Mouse (Mus musculus): ENCODE results near the gene Kcnk4. TPM values are rescaled to one million over a fixed set of nuclear protein-coding genes. Genes with fewer than 3 reads are reported as not detected.

The Kcnk4 gene
- polyA plus RNA-seq, 1 experiment from 2014 or later = 0.30 TPM

DNA sequence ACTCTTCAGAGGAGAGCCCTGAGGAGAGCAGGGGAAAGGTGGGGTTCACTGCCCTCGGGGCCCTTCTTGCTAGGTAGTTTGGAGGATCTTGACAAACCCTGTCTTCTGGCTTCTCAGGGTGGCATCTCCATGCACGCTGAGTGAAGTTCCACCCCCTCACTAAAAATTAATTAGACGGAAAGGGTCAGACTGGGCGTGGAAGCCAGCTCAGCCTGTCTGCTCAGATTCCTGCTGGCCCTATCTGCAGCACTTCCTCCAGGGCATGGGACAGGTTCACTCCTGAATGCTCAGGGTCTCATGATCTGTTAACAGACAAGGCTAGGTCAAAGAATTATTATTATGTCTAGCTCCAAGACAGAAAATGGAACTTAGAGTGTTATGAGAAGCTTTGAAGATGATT is 41.8 kb downstream of the Kcnk4 start:
- Histone ChIP-seq H3K4me3 (ENCODE audit: low read depth, low read length) (no peak overlapping the region), H3K27me3 (replicated peaks; ENCODE audit: insufficient read depth, low read length) (no peaks in the 10 kb centered on the region), H3K36me3 (ENCODE audit: insufficient read depth, low read length) (no peaks in the 10 kb centered on the region), H3K9ac (replicated peaks; ENCODE audit: low read depth) (no peak overlapping the region), H3K27ac (ENCODE audit: low read length) (no peak overlapping the region), H3K4me1 (ENCODE audit: insufficient read depth, low read depth, low read length) (no peaks in the 10 kb centered on the region), H3K4me2 (replicated peaks; ENCODE audit: low read depth, low read length) (no peak overlapping the region), H3K9me3 (ENCODE audit: low read length) (no peaks in the 10 kb centered on the region)
- WGBS = 47% methylated on average over 4 of the region's 4 CpGs
- ATAC-seq = no peak
- no peak for DNase-seq (ENCODE audit: low spot score)
- TF ChIP-seq EP300 (IDR thresholded peaks at IDR 0.05) = no peak
- no peak for TF ChIP-seq CTCF (IDR thresholded peaks at IDR 0.05)

DNA sequence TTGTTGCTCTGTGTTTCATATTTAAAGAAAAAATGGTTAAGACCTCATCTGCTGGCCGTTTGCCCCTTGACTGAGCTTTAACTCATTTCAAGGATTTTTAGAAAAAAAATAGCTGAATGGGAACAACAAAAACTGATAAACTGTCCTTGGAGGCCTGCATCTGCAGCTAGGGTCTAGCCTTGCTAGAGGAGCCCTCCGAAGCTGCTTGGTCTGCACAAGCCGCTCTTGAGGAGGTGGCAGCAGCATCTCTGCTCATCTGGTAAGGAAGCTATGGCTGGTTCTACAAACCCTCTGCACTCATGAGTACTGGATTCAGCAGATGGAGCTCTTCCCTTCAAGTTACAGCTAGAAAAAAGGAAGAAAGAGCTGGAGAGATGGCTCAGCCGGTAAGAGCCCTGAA is 56.4 kb downstream of the Kcnk4 start:
- no peaks in the 10 kb centered on the region for H3K4me1 ChIP-seq (ENCODE audit: insufficient read depth, low read depth, low read length)
- DNase-seq (ENCODE audit: low spot score) = no peak
- no peak overlapping the region for H3K27ac ChIP-seq (ENCODE audit: low read length)
- H3K4me2 ChIP-seq (replicated peaks; ENCODE audit: low read depth, low read length) = no peak overlapping the region
- H3K9me3 ChIP-seq (ENCODE audit: low read length) = no peaks in the 10 kb centered on the region
- WGBS = 80% methylated on average over 4 of the region's 4 CpGs
- no peak overlapping the region for H3K9ac ChIP-seq (replicated peaks; ENCODE audit: low read depth)
- TF ChIP-seq CTCF (IDR thresholded peaks at IDR 0.05) (no peak), EP300 (IDR thresholded peaks at IDR 0.05) (no peak)
- H3K27me3 ChIP-seq (replicated peaks; ENCODE audit: insufficient read depth, low read length) = no peaks in the 10 kb centered on the region
- H3K36me3 ChIP-seq (ENCODE audit: insufficient read depth, low read length) = no peaks in the 10 kb centered on the region
- no peak for ATAC-seq
- H3K4me3 ChIP-seq (ENCODE audit: low read depth, low read length) = no peak overlapping the region

DNA sequence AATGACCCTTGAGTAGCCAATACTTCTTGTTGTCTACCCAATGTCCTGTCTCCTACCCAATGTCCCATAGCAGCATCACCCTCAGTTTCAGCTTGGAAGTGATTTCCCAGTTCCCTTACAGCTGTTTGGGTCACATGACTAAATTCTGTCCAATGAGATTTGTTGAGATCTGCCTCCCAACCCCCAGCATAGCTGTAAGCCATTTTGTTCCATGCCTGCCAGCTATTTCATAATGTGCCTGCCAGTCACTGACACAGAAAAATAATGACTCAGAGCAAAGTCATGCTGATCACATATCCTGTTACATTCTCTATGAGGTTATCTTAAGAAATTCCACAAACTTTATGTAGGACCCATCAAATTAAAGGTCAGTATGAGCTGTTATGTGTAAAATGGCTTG is 57.5 kb downstream of the Kcnk4 start:
- TF ChIP-seq CTCF (IDR thresholded peaks at IDR 0.05) (no peak), EP300 (IDR thresholded peaks at IDR 0.05) (no peak)
- no peak overlapping the region for H3K9ac ChIP-seq (replicated peaks; ENCODE audit: low read depth)
- H3K27ac ChIP-seq (ENCODE audit: low read length) = no peak overlapping the region
- no peaks in the 10 kb centered on the region for H3K9me3 ChIP-seq (ENCODE audit: low read length)
- DNase-seq (ENCODE audit: low spot score) (peak; percentile 76), ATAC-seq (peak; percentile 33)
- no peaks in the 10 kb centered on the region for H3K27me3 ChIP-seq (replicated peaks; ENCODE audit: insufficient read depth, low read length)
- H3K4me2 ChIP-seq (replicated peaks; ENCODE audit: low read depth, low read length) = no peak overlapping the region
- H3K4me1 ChIP-seq (ENCODE audit: insufficient read depth, low read depth, low read length) = no peaks in the 10 kb centered on the region
- no peak overlapping the region for H3K4me3 ChIP-seq (ENCODE audit: low read depth, low read length)
- H3K36me3 ChIP-seq (ENCODE audit: insufficient read depth, low read length) = no peaks in the 10 kb centered on the region

DNA sequence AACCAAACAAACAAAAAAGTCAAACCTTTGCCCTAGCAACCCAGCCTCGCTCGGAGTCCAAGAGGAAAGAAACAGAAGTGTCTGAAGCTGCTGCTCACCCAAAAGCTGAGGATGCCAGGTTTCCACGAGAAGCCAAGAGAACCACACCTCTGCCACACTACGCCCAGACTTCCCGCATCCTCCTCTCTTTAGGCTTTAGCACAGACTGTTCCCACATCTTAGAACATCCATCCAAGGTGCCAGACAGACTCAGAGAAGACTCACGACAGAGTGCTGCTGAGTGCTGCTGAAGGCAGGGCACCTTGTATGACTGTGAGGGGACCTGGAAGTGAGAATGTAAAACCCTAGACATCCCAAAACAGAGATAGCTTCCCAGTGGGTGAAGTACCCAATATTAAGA is 58.5 kb downstream of the Kcnk4 start:
- H3K4me3 ChIP-seq (ENCODE audit: low read depth, low read length) = no peak overlapping the region
- no peak for ATAC-seq
- 87% methylated on average over 6 of the region's 6 CpGs for WGBS

DNA sequence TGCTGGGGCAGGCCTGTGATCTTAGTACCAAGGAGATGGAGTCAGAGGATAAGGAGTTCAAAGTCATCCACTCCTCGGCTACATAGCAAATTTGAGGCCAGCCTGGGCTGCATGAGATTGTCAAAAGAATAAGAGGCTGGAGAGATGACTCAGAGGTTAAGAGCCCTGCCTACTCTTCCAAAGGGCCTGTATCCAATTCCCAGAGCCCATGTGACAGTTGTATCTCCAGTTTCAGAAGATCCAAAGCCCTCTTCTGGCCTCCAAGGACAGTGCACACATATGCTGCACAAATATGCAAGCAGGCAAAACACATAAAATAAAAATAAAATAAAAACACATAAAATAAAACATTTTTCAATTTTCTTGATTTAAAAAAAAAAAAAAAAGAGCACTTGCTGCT is 60.1 kb downstream of the Kcnk4 start:
- H3K27me3 ChIP-seq (replicated peaks; ENCODE audit: insufficient read depth, low read length) = no peaks in the 10 kb centered on the region
- no peak for DNase-seq (ENCODE audit: low spot score)
- ATAC-seq = no peak
- no peak overlapping the region for H3K9ac ChIP-seq (replicated peaks; ENCODE audit: low read depth)
- no peaks in the 10 kb centered on the region for H3K4me1 ChIP-seq (ENCODE audit: insufficient read depth, low read depth, low read length)
- no peak for TF ChIP-seq CTCF (IDR thresholded peaks at IDR 0.05)
- no peak for TF ChIP-seq EP300 (IDR thresholded peaks at IDR 0.05)
- H3K27ac ChIP-seq (ENCODE audit: low read length) = no peak overlapping the region
- H3K4me2 ChIP-seq (replicated peaks; ENCODE audit: low read depth, low read length) = no peak overlapping the region
- 79% methylated on average over 1 of the region's 1 CpGs for WGBS
- no peaks in the 10 kb centered on the region for H3K36me3 ChIP-seq (ENCODE audit: insufficient read depth, low read length)
- H3K9me3 ChIP-seq (ENCODE audit: low read length) = no peaks in the 10 kb centered on the region
- H3K4me3 ChIP-seq (ENCODE audit: low read depth, low read length) = no peak overlapping the region

More for the DNA sequence above, 58.5 kb downstream of the Kcnk4 start:
- H3K4me1 ChIP-seq (ENCODE audit: insufficient read depth, low read depth, low read length) = no peaks in the 10 kb centered on the region
- no peak for DNase-seq (ENCODE audit: low spot score)
- no peaks in the 10 kb centered on the region for H3K27me3 ChIP-seq (replicated peaks; ENCODE audit: insufficient read depth, low read length)
- no peaks in the 10 kb centered on the region for H3K36me3 ChIP-seq (ENCODE audit: insufficient read depth, low read length)
- H3K9ac ChIP-seq (replicated peaks; ENCODE audit: low read depth) = no peak overlapping the region
- H3K9me3 ChIP-seq (ENCODE audit: low read length) = no peaks in the 10 kb centered on the region
- H3K4me2 ChIP-seq (replicated peaks; ENCODE audit: low read depth, low read length) = no peak overlapping the region
- no peak overlapping the region for H3K27ac ChIP-seq (ENCODE audit: low read length)
- TF ChIP-seq EP300 (IDR thresholded peaks at IDR 0.05) (no peak), CTCF (IDR thresholded peaks at IDR 0.05) (no peak)

Small RNAs within 50 kb of the gene (microRNA-seq; reads per million reads assigned to microRNA genes)
- gene Mir6990 = 0.98 reads per million

Other genes starting within 250 kb of the Kcnk4 start
- 36.7 and 40.6 TPM in 2 replicates for gene Rps6ka4, start 93.9 kb downstream of the Kcnk4 start, polyA plus RNA-seq (2015; fragmentation: Nextera tagmentation; extraction: Ambion mirVana)
- 2.9 and 6.3 TPM in 2 replicates for gene Ccdc88b, start 76.3 kb downstream of the Kcnk4 start, polyA plus RNA-seq (2015; fragmentation: Nextera tagmentation; extraction: Ambion mirVana)
- gene Trmt112, start 24.8 kb downstream of the Kcnk4 start, polyA plus RNA-seq (2015; fragmentation: Nextera tagmentation; extraction: Ambion mirVana) = 89.0 and 93.3 TPM in 2 replicates
- 437 and 450 TPM in 2 replicates for gene Prdx5, start 24.4 kb downstream of the Kcnk4 start, polyA plus RNA-seq (2015; fragmentation: Nextera tagmentation; extraction: Ambion mirVana)
- gene Esrra, start 12.7 kb downstream of the Kcnk4 start, polyA plus RNA-seq (2015; fragmentation: Nextera tagmentation; extraction: Ambion mirVana) = 9.8 and 12.8 TPM in 2 replicates
- 1.7 and 2.4 TPM in 2 replicates for gene Catsperz, start 9.1 kb downstream of the Kcnk4 start, polyA plus RNA-seq (2015; fragmentation: Nextera tagmentation; extraction: Ambion mirVana)
- gene Bad, start 7.3 kb upstream of the Kcnk4 start, polyA plus RNA-seq (2015; fragmentation: Nextera tagmentation; extraction: Ambion mirVana) = 106 TPM in 2 replicates
- gene Gpr137, start 8.0 kb upstream of the Kcnk4 start, polyA plus RNA-seq (2015; fragmentation: Nextera tagmentation; extraction: Ambion mirVana) = 33.5 and 35.9 TPM in 2 replicates
- 60.5 and 62.7 TPM in 2 replicates for gene Ppp1r14b, start 40.5 kb upstream of the Kcnk4 start, polyA plus RNA-seq (2015; fragmentation: Nextera tagmentation; extraction: Ambion mirVana)
- gene Plcb3, start 42.0 kb upstream of the Kcnk4 start, polyA plus RNA-seq (2015; fragmentation: Nextera tagmentation; extraction: Ambion mirVana) = 33.6 and 40.7 TPM in 2 replicates
- 105 and 107 TPM in 2 replicates for gene Fkbp2, start 46.0 kb upstream of the Kcnk4 start, polyA plus RNA-seq (2015; fragmentation: Nextera tagmentation; extraction: Ambion mirVana)
- gene Vegfb, start 53.1 kb upstream of the Kcnk4 start, polyA plus RNA-seq (2015; fragmentation: Nextera tagmentation; extraction: Ambion mirVana) = 27.1 and 28.1 TPM in 2 replicates
- 32.7 and 33.2 TPM in 2 replicates for gene Dnajc4, start 58.1 kb upstream of the Kcnk4 start, polyA plus RNA-seq (2015; fragmentation: Nextera tagmentation; extraction: Ambion mirVana)
- 21.0 and 24.9 TPM in 2 replicates for gene Nudt22, start 61.6 kb upstream of the Kcnk4 start, polyA plus RNA-seq (2015; fragmentation: Nextera tagmentation; extraction: Ambion mirVana)
- gene Trpt1, start 61.6 kb upstream of the Kcnk4 start, polyA plus RNA-seq (2015; fragmentation: Nextera tagmentation; extraction: Ambion mirVana) = 11.0 and 11.5 TPM in 2 replicates
- 15.8 and 16.0 TPM in 2 replicates for gene Fermt3, start 85.0 kb upstream of the Kcnk4 start, polyA plus RNA-seq (2015; fragmentation: Nextera tagmentation; extraction: Ambion mirVana)
- gene Stip1, start 105.5 kb upstream of the Kcnk4 start, polyA plus RNA-seq (2015; fragmentation: Nextera tagmentation; extraction: Ambion mirVana) = 51.8 and 58.5 TPM in 2 replicates
- gene Macrod1, start 122.3 kb upstream of the Kcnk4 start, polyA plus RNA-seq (2015; fragmentation: Nextera tagmentation; extraction: Ambion mirVana) = 16.0 and 19.4 TPM in 2 replicates
- gene Flrt1, start 171.2 kb upstream of the Kcnk4 start, polyA plus RNA-seq (2015; fragmentation: Nextera tagmentation; extraction: Ambion mirVana) = 0.17 and 0.19 TPM in 2 replicates